Mouse (Mus musculus) kidney, postnatal 36 days (tissue): Measurements from ENCODE around the gene Plpp7.

Experiments used
- DNase-seq, 2 experiments: peaks; one replicate each; pipeline ENCODE4 v3.0.0; 2021 to 2022; ENCODE audit warnings: mixed read lengths in 2 of 2

Plpp7 gene

DNA sequence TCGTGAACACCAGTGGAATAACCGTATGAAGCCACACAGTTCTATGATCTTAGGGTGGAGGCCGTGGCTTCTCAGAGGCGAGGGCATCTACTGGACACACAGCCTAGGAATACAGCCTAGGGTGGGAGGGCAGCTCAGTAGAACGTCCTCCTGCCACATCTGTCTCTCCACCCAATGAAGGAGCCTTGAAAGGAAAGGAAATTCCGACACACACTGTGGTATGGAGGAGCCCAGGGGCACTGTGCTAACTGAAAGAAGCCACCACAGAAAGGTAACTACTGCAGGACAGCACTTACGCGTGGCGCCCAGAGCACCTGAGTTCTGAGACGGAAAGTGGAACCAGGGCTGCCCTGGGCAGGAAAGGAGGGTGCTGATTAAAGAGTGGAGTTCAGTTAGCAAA lies 24.6 kb upstream of the Plpp7 start:
- no peak for DNase-seq

DNA sequence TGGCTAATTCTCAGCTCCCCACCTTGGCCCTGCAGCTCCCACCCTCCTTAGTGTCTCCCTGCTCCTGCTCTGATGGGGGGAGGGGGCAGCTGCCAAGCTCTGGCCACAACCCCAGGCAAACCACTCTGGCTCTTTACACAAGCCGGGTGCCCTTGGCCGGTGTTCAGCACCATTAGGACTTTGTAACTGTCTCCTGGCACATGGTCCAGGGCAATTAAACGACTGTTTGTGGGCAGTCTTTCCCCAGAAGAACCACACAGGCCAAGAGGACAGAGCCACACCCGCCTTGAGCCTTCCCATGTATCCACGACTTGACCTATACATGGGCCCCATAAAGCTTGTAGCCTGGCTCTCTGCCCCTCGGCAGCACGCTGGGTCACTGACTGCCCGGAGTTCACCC lies 20.9 kb upstream of the Plpp7 start:
- DNase-seq = peak; percentile 90 to 92

DNA sequence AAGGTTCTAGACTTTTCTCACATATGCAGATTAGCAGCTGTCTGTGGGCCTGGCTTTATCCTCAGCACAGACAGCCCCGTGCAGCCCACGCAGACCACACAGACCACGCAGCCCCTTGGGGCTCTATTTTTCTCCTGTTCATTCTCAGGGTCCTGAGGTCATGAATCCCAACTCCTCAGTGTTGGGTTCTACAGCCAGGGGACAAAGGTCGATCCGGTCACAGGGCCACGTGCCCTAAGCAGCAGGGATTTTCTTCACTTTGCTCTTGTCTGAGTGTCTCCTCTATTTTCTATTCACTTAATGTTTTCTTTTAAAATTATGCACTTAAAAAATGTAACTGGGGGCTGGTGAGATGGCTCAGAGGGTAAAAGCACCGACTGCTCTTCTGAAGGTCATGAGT lies 20.0 kb upstream of the Plpp7 start:
- DNase-seq = peak; percentile 71 to 73

DNA sequence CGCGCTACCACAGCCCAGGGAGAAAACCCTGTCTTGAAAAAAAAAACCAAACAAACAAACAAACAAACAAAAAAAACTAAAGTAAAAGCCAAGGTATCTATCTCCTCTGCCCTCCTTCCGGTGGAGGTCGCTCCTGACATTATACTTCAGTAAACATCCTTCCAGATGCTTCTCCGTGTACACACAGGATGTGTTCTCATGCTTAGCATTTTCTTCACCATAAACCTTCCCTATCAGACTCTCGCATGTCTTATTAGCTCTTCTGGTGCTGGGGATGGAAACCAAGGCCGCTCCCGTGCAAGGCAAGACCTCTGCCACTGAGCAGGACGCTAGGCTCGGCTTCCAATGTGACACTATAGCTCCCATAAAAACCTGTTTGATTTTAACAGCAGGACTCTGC lies 17.6 kb upstream of the Plpp7 start:
- DNase-seq = no peak

DNA sequence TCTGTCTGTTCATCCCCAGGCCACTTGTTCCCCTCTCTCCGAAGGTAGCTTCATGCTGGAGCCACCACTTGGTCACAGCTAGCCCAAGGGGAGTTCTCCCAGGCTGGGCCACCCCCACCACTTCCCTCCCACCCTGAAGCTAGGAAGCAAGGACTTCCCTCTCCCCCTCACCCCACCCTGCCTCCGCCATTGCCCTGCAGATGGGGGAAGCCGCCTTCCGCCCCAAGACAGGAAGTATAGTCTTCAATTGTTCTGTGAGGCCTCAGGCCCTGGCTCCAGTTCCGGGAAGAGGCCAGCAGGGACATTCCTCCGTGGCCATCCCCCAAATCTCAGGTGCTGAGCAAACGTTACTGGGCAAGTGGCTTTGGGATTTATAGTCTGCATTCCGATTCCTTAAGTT lies 16.8 kb upstream of the Plpp7 start:
- DNase-seq = peak in 1 of 2 experiments; percentile 53

DNA sequence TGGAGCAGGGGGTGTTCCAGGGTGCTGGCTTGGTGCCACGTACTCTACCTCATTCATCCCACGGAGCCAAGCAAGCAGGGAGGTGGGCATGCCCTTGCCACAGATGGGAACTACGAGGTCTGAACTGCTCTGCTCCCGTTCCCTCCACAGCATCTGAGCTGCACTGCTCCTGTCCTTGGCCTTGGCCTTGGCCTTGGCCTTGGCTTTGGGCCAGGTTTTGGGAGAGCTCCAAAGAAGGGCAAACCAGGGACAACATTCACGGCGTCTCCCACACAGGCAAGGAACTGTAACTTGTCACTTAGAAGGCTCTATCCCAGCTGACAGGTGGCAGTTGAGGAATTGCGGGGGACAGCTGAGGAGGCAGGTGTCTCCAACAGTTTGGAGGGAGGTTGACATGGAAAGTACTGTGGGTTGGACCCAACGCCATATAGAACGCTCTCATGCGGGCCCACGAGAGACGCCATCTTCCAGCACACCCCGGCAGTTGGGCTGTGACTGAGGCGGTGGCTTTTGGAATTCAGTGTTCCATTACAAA lies 16.1 kb upstream of the Plpp7 start:
- no peak for DNase-seq

DNA sequence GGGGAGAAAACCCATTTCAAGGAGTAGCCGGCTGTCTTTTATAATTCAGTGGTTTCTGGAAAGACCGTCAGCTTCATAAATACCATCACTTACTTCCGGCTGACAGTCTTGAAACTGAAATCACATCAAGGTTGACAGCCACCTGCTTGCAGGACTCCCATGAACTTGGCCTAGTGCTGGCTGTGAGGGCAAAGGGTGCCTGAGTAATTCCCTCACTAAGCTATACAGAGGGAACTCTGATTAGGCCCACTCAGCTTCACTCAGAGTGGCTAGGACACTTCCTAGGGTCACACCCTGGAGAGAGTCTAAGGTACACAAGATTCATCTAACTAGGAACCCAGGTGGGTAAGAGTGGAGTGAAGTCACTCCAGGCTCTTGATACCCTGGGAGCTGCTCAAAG lies 14.6 kb upstream of the Plpp7 start:
- no peak for DNase-seq

DNA sequence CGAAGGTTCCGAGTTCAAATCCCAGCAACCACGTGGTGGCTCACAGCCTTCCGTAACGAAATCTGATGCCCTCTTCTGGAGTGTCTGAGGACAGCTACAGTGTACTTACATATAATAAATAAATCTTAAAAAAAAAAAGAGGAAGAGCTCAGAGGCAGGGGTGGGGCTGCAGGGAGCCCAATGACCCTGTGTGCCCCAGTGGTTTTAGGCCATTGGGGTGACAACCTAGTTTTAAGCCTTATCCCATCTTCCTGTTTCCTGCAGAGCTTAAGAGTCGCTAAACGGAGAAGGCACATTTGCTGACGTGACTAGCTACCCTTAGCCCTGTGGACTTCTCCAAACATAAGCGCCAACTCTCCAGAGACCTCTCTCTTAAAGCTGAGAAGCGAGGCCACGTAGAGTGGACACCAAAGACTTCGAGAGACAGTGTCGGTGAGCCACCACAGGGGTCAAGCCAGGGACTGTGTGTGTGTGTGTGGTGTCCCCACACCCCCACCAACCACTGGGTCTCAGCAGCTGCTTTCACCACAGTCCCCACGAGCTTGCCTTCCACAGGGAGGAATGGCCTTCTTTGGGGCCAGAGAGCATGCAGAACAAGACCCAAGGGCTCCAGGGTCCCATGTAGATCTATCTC lies 13.9 kb upstream of the Plpp7 start:
- no peak for DNase-seq

DNA sequence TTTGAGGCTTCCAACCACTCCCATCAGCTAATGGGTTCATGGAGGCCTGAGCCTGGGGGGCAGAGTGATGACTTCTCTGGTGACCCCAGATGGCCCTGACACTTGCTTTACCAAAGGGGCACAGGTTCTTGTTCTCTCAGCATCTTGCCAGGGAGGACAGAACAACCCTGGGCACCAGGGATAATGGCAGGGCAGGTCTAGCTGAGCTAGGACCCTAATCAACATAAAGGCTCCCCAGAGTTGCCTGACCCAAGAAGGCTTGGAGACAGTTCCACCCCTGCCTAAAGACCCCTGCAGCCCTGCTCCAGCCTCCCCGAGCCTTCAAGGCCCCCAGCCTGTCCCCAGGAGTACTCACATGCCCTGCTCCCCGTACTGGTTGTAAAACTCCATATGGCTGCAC lies 13.1 kb upstream of the Plpp7 start:
- no peak for DNase-seq

DNA sequence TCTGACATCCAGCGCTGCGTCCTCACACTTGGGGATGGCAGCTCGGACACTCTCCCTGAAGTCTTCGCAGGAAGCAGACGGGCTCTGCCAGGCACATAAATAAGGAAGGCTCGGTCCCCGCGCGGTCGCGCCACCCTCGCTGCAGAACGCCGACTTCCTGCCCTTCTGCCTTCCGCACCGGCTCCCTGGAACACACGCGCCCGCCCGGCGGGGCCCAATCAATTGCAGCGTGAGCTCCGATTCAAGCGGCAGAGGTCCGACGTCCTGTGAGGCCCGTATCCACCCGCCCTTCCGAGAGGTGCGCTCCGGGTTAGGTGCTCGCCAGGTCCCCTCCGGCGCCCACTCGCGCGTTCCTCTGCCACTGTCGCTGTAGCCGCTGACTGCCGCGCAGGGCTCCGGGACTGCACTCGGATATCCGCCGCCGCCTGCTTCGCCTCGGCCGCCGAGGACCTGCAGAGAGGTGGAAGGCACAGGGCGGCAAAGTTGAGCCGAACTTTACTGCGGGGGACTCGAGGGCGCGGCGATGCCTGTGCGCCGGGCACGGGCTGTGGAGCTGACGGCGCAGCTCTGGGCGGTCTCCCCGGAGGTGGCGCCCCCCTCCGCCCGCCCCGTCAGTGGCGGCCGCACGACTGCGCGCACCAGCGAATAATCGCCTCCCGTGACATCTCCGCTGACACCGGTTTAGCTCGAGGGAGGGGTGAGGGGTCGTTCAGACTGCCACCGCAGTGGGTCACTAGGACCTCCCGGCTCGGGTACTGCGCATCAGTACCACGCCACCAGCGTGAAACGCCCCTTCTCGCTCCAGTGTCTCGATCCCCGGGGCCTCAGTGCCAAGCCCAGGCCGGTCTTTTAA lies 11.9 kb upstream of the Plpp7 start:
- peak in 1 of 2 experiments; percentile 71 for DNase-seq

DNA sequence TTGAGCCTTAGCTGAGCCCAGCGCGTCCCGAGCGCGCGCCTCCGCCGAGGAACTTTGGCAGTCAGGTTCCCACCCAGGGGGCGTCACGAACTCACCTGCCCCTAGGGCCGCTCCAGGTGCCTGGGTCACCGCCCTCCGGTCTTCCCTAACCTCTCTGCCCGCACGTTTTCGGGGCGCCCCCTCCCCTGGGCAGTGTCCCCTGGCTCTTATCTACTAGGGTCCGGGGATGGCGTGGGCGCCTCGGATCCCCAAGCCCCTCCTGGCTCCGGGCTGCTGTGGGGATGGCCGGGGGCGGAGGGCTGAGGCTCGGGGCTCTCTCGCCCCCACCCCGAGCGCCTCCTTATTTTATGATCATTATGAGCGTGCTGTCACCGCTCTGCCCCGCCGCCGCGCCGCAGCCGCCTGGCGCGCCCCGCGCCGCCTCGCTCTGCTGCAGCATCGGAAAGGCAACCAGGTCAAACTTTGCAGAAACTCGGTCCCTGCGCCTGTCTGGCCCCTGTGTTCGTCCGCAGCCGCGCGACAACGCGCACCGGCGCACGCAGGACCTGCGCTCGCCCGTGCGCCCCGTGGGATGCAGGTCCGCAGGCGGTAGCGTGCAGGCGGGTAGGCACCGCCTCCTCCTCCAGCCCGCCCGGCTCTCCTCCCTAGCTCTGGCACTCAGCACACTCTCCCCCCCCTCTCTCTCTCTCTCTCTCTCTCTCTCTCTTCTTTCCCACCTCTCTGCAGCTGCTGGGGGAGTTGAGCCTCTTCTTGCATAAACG lies 11.0 kb upstream of the Plpp7 start, which contains the start of gene Fam78a:
Gene Fam78a (minus strand): TSS at position 747 of the 761 bp plus-strand sequence.
- DNase-seq = peak in 1 of 2 experiments; percentile 53

DNA sequence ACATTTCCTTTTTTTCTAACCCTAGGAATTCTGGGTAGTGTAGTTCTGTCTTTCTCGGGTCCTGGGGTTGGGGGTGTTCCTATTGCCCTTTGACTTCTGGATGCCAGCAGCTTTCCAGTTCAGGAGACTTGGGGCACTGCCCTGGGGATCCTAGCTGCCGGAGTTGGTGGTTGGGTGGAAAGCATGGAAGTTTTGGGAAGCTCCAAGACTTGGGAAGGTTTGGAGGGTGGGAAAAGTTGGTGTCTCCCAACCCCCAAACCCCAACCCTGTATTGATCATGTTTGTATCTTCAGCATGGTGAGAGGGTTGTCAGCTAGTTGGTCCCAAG lies 10.5 kb upstream of the Plpp7 start:
- DNase-seq = no peak

DNA sequence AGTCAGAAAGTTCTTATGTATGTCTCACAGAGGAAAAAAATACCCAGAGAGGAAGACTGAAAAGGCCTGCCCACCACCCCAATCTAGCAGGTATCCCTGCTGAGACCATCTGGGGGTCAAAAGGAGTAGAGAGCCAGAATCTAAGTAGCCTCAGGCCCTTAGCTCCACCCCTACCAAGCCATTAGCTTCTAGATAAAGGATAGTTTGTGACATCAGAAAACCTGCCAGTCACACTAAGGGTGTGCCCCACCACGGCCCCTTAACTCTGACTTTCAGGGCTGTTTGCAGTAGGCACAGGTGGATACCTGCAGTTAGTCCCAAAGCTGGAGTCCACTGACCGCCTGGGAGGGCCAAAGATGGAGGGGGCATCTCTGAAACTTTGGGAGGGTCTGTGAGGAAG lies 10.1 kb upstream of the Plpp7 start:
- no peak for DNase-seq

DNA sequence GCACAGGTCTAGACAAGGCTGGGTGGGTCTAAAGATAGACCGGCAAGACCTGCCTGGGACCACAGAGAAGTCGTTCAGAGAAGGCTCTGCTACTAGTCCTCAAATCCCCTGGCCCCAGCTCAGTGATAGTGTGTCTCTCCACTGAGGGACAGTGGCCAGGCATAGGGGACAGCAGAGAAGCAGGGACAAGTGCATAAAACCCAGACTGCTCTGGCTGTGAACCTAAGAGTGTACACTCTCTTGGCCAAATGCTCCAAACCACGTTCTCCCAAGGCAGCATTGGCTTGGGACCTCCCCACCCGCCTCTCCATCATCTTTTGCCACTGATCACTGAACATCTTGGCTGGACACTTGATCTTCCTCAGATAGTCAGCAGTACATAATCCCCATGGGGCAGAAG lies 7.7 kb upstream of the Plpp7 start:
- DNase-seq = no peak

DNA sequence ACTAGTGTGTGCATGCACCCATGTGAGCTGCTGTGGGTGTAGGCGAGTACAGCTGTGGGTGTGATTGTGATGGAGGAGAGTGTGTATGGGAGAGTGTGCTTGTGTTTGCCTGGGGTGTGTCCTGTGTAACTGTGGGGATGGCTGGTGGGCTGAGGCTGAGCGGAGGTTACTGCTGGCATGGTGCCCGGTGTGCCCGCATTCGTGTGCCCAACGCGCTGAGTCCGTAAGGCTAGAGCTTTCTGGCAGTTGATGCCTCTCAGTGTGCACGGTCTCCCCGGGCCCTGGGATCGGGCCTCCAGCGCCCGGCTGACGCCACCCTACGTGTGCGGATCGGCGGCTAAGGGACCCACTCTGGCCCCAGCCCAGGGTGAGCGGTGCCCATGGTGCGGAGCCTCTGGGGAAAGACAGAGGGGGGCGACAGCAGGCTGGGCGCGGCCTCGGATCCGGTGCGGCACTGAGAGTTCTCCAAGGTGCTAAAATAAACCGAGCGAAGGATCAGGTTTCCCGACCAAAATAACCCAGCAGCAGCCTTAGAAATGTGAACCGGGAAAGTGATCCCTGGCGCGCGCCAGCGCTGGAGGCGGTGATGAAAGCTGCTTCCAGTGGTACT lies 6.9 kb upstream of the Plpp7 start:
- no peak for DNase-seq

DNA sequence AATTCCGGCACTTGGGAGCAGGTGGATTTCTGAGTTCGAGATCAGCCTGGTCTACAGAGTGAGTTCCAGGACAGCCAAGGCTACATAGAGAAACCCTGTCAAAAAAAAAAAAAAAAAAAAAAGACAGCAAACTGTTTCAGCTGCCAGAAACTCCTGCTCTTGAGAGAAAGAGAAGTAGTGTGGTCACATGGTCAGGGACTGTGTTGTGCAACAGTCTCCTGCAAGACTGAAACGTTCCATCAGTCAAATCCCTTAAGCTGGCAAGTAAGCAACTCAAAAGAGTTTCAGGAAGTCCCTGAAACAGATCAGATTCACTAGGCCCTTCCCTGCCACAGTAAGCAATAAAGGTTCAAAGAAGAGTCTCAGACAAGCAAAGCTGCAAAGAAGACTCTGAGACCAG lies 5.7 kb upstream of the Plpp7 start:
- no peak for DNase-seq

DNA sequence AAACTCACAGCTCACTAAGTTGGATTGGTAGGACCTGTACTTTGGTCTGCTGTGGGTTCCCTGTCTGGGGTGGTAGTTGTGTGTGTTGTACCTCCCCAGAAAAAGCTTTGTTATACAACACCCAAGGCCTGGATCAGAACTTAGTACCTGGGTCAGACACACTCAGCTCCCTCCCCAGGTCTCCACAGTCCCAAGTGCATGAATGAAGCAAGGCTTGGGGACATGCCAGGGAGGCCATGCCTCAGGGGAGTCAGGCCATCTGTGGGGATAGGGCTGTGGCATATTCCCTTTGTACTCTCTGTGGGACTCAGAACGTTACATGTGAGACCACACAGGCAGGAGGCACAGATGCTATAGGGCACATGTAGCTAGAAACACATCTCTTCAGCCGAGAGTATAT lies 5.2 kb upstream of the Plpp7 start:
- DNase-seq = no peak

DNA sequence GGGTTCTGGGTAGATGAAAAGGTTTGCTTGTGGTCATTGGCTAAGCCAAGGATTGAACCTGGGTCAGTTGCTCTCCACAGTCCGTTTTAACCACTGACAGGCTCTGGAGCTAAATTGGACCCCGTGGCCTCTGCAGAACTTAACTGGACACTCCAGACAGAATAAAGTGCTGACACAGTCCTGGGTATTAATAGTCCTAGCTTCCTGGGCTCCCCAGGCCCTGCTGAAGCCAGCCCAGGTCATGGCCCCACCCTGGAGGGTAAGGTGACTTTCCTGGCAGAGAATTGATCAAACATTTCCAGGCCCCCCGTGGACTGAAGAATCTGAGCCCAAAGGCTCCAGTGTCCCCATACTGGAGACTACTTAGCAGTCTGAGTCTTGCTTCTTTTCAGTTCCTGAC lies 3.4 kb upstream of the Plpp7 start:
- peak; percentile 54 to 64 for DNase-seq

DNA sequence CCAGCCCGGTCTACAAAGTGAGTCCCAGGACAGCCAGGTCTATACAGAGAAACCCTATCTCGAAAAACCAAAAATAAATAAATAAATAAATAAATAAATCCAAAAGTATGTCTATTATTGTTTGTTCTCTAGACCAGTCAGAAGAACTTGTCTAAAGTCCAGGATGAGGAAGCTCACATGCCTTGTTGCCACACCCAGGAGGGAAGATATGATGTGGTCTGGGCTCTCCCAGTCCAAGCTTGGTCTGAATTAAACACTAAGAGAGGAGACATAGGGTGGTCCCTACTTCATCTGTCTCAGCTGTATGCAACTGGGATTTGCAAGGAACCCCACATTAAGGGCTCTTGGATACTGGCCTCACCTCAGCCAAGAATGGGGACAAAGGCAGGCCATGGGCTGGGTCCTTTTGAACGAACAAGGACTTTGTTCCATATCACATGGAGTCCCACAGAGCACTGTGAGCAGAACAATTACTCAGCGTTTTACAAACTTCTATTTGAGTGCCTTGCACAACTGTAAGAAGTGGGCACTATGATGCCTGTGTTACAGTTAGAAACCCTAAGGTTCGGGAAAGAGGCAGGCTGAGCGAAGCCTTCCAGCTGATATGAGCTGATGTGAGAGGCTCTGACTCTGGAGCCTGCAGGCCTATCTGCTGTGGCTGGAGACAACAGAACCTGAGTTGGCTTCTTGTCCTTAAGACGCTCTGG lies 1.2 kb upstream of the Plpp7 start:
- DNase-seq = peak in 1 of 2 experiments; percentile 27

DNA sequence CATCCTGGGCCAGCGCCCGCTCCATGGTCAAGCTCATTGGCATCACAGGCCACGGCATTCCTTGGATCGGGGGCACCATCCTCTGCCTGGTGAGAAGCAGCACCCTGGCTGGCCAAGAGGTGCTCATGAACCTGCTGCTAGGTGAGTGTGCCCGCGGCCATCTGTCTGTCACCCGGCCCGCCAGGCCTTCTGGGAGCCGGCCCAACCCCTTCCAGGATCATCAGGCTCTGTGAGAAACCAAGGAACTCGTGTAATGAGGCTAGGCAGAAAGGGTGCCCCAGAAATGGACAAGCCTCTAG lies 743 bp downstream of the Plpp7 start:
- DNase-seq = no peak

DNA sequence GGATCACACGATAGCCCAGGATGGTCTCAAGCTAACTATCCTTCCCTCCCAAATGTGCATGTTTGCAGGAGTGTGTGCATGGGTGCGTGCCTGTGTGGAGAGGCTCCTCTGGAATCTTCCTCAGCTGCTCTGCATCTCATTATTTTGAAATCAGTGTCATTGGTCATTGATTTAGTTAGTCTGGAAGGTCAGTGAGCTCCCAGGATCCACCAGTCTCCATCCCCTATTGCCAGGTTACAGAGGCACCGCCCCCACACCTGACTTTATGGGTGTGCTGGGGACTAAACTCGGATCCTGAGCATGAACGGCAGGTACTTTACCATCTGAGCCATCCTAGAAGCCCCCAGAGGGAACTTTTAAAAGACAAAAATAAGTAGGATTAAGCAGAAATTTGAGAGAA lies 7.6 kb downstream of the Plpp7 start:
- DNase-seq = no peak

DNA sequence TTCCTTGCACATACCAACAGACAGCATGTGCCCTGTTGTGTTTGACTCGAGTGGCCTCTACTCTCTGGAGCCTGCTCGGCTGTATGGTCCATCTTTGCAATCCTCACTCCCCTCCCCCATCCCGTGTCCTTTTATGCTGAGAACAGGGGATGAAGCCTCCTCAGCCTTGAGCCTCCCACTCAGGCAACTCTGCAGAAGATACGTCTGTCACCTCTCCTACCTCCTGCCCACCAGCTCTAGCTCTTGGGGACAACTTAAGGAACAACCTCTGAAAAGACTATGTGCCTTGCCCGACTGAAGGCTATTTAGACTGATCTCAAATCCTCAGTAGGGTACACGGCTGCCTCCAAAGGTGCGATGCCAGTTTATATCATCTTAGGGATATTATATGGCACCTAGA lies 8.2 kb downstream of the Plpp7 start:
- no peak for DNase-seq

DNA sequence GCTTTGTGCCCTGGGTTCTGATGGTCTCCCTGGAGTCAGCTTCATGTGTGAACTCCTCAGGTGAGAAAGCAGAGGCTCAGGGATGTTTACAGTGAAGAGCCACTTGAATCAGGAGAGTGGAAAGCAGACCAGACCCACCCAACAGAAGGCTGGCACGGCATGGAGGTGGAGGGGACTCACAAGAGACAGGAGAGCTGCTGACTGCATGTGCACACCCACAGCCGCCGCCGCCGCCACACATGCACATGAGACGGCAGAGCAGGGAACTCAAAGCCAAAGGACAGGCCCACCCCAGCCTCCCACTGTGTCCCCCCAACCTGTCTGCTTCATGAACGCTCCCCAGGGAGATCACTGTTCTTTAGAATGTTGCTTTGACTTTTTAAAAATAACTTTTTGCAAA lies 8.8 kb downstream of the Plpp7 start:
- no peak for DNase-seq
